11 mouse cellular contexts compared by ENCODE assay signal in genomic region chr3:69054760-69055432, GRCm38 (mm10). TPM values are rescaled to one million over a fixed set of nuclear protein-coding genes. Genes with fewer than 3 reads are reported as not detected.
DNase-seq lines count a peak whose midpoint lies in the region; ATAC-seq and TF ChIP-seq lines count a peak whose summit lies in the region.
"Had no signal": no experiment of that assay in that cellular context is flagged by ENCODE, and none has a peak within 500 bp of the region (broad histone marks: within the 10 kb centered on the region; RNA-seq: fewer than 3 reads in every experiment).

No protein-coding gene starts in this region.

- H3K4me1 ChIP-seq in hindbrain, postnatal 0 days (ENCODE audit: insufficient read depth, low read length), result no peaks in the 10 kb centered on the region
- no peaks in the 10 kb centered on the region for H3K4me1 ChIP-seq in hindbrain, embryonic 11.5 days (replicated peaks; ENCODE audit: control insufficient read depth, insufficient read depth, low read length)
- H3K4me1 ChIP-seq: limb, embryonic 15.5 days had no signal

- ATAC-seq in hindbrain, postnatal 0 days, result 0 out of 2 replicates have a peak, but pooled peaks have one; percentile 29
- ATAC-seq in hindbrain, embryonic 11.5 days (ENCODE audit: low FRiP score), result no peak
- ATAC-seq: forebrain, embryonic 16.5 days had no signal

- no peak overlapping the region for H3K9ac ChIP-seq in hindbrain, postnatal 0 days (replicated peaks; ENCODE audit: low read length)
- H3K9ac ChIP-seq in hindbrain, embryonic 11.5 days (ENCODE audit: low read depth, low read length), result no peak overlapping the region
- H3K9ac ChIP-seq: limb, embryonic 15.5 days had no signal

- 86% methylated on average over 7 of the region's 7 CpGs for WGBS in hindbrain, postnatal 0 days
- 86% methylated on average over 7 of the region's 7 CpGs for WGBS in hindbrain, embryonic 11.5 days

- H3K27ac ChIP-seq in hindbrain, postnatal 0 days, result no peak overlapping the region
- no peak overlapping the region for H3K27ac ChIP-seq in hindbrain, embryonic 11.5 days (ENCODE audit: low read depth, low read length)
- H3K27ac ChIP-seq: limb, embryonic 15.5 days had no signal

- DNase-seq in hindbrain, postnatal 0 days (ENCODE audit: low spot score), result no peak
- DNase-seq in hindbrain, embryonic 11.5 days (ENCODE audit: low spot score), result no peak
- DNase-seq in c-Kit-positive CD71-positive TER-119-negative erythroid progenitor cells, embryonic 14.5 days (ENCODE audit: low read depth), result peak; percentile 91
- peak; percentile 94 for DNase-seq in liver
- DNase-seq in spleen, postnatal 14 days (ENCODE audit: low spot score in 2 of 2), result peak; percentile 56 to 70
- DNase-seq in left cerebral cortex, postnatal 10 days (ENCODE audit: extremely low spot score in 1 of 2, low spot score in 2 of 2), result no peak
- no peak for DNase-seq in neural tube, embryonic 10.5 days (ENCODE audit: extremely low spot score, low spot score)
- DNase-seq in cerebellum, adult 8-10 months, result no peak
- DNase-seq: kidney, adult 18-20 months had no signal

- no peaks in the 10 kb centered on the region for H3K36me3 ChIP-seq in hindbrain, postnatal 0 days (ENCODE audit: insufficient read depth, low read length)
- H3K36me3 ChIP-seq in hindbrain, embryonic 11.5 days (ENCODE audit: control insufficient read depth, insufficient read depth, low read length), result no peaks in the 10 kb centered on the region
- H3K36me3 ChIP-seq: limb, embryonic 15.5 days had no signal

- no peak for TF ChIP-seq CTCF in hindbrain, postnatal 0 days (IDR thresholded peaks at IDR 0.05; ENCODE audit: low read depth)

- H3K4me2 ChIP-seq in hindbrain, postnatal 0 days (ENCODE audit: low read depth, low read length), result no peak overlapping the region
- no peak overlapping the region for H3K4me2 ChIP-seq in hindbrain, embryonic 11.5 days (replicated peaks; ENCODE audit: low read depth, low read length)
- H3K4me2 ChIP-seq: limb, embryonic 15.5 days had no signal

- no peaks in the 10 kb centered on the region for H3K9me3 ChIP-seq in hindbrain, postnatal 0 days (ENCODE audit: low read length)
- H3K9me3 ChIP-seq in hindbrain, embryonic 11.5 days (ENCODE audit: control insufficient read depth, low read length), result no peaks in the 10 kb centered on the region
- H3K9me3 ChIP-seq: limb, embryonic 15.5 days had no signal

- H3K4me3 ChIP-seq in hindbrain, postnatal 0 days (ENCODE audit: low read length), result no peak overlapping the region
- no peak overlapping the region for H3K4me3 ChIP-seq in hindbrain, embryonic 11.5 days (ENCODE audit: low read depth, low read length)
- H3K4me3 ChIP-seq: limb, embryonic 15.5 days had no signal

- intact Hi-C loops in left cerebral cortex, postnatal 10 days (cut with DNase I), result no loop called here

- no peaks in the 10 kb centered on the region for H3K27me3 ChIP-seq in hindbrain, postnatal 0 days (ENCODE audit: insufficient read depth, low read length)
- no peaks in the 10 kb centered on the region for H3K27me3 ChIP-seq in hindbrain, embryonic 11.5 days (ENCODE audit: control insufficient read depth, insufficient read depth, low read length)
- H3K27me3 ChIP-seq: limb, embryonic 15.5 days had no signal

RNA-seq across cellular contexts. Expression of gene Trim59, which starts 10.3 kb away (rescaled TPM):
- 5.5 and 8.2 TPM in 2 replicates for total RNA-seq in hindbrain, postnatal 0 days (2014; rRNA removed)
- 22.5 and 26.4 TPM in 2 replicates for polyA plus RNA-seq in hindbrain, postnatal 0 days (2015; fragmentation: Nextera tagmentation; extraction: Ambion mirVana)
- polyA plus RNA-seq in hindbrain, embryonic 11.5 days (2014; fragmentation: Nextera tagmentation; extraction: Ambion mirVana), result 166 and 184 TPM in 2 replicates
- 1 to 10 TPM; 4.3 to 6.9 TPM for total RNA-seq in left cerebral cortex, postnatal 10 days (2021)

RNA-seq across cellular contexts. Expression of gene Smc4, which starts 50.4 kb away (rescaled TPM):
- total RNA-seq in hindbrain, postnatal 0 days (2014; rRNA removed), result 7.2 and 12.5 TPM in 2 replicates
- 34.6 and 45.7 TPM in 2 replicates for polyA plus RNA-seq in hindbrain, postnatal 0 days (2015; fragmentation: Nextera tagmentation; extraction: Ambion mirVana)
- polyA plus RNA-seq in hindbrain, embryonic 11.5 days (2014; fragmentation: Nextera tagmentation; extraction: Ambion mirVana), result 179 and 193 TPM in 2 replicates
- 10 to 100 TPM in 1 of 2 experiments, 1 to 10 TPM in 1; 9.2 to 11.9 TPM for total RNA-seq in left cerebral cortex, postnatal 10 days (2021)

RNA-seq across cellular contexts. Expression of gene Ift80, which starts 50.5 kb away (rescaled TPM):
- total RNA-seq in hindbrain, postnatal 0 days (2014; rRNA removed), result 6.9 and 7.7 TPM in 2 replicates
- polyA plus RNA-seq in hindbrain, postnatal 0 days (2015; fragmentation: Nextera tagmentation; extraction: Ambion mirVana), result 5.3 and 6.5 TPM in 2 replicates
- polyA plus RNA-seq in hindbrain, embryonic 11.5 days (2014; fragmentation: Nextera tagmentation; extraction: Ambion mirVana), result 16.8 and 18.3 TPM in 2 replicates
- 10 to 100 TPM; 11.8 to 12.4 TPM for total RNA-seq in left cerebral cortex, postnatal 10 days (2021)

Comparison
In these comparisons a context has a peak if more than half of its experiments do, and no peak if none do; other contexts are left out.
1. DNase-seq: peak in c-Kit-positive CD71-positive TER-119-negative erythroid progenitor cells, embryonic 14.5 days (single experiment), liver (single experiment) and spleen, postnatal 14 days (2 of 2); none in hindbrain, postnatal 0 days (single experiment), hindbrain, embryonic 11.5 days (single experiment), left cerebral cortex, postnatal 10 days (0 of 2), neural tube, embryonic 10.5 days (single experiment) and cerebellum, adult 8-10 months (single experiment).